22 mouse cellular contexts compared by ENCODE assay signal in the genomic region with DNA sequence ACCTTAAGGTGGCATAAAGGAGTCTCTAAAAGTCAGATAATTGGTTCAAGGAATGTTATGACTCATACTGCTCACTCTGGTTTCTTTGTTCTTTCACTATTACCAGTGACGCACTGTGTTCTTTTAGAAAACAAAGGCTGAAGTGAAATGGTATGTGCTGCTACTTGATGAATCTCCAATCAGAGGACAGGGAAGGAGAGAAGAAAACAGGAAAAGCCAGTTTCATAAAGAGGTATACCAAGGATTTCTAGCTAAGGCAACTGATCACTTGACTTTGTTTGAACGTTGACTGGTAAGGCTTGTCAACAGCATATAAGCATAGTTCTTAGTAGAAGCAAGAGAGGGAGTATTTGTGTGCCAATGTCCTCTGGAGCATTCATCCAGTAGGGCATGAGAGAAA. TPM values are rescaled to one million over a fixed set of nuclear protein-coding genes. Genes with fewer than 3 reads are reported as not detected.
DNase-seq lines count a peak whose midpoint lies in the region; ATAC-seq and TF ChIP-seq lines count a peak whose summit lies in the region.
"Had no signal": no experiment of that assay in that cellular context is flagged by ENCODE, and none has a peak within 500 bp of the region (broad histone marks: within the 10 kb centered on the region; RNA-seq: fewer than 3 reads in every experiment).

No protein-coding gene starts in this region.

- no peaks in the 10 kb centered on the region for H3K9me3 ChIP-seq in lung, embryonic 16.5 days (ENCODE audit: control insufficient read depth, low read length)
- no peaks in the 10 kb centered on the region for H3K9me3 ChIP-seq in midbrain, embryonic 11.5 days (ENCODE audit: control insufficient read depth, low read length)
- H3K9me3 ChIP-seq: forebrain, embryonic 15.5 days; G1E; heart, embryonic 15.5 days; hindbrain, embryonic 13.5 days had no signal

- no peak overlapping the region for H3K9ac ChIP-seq in lung, embryonic 16.5 days (ENCODE audit: low read length)
- no peak overlapping the region for H3K9ac ChIP-seq in midbrain, embryonic 11.5 days (ENCODE audit: low read length)
- H3K9ac ChIP-seq: forebrain, embryonic 15.5 days; heart, embryonic 15.5 days; hindbrain, embryonic 13.5 days had no signal

- no peak overlapping the region for H3K4me2 ChIP-seq in lung, embryonic 16.5 days (ENCODE audit: low read depth, low read length)
- peak overlapping the region; percentile 2 for H3K4me2 ChIP-seq in myocyte (ENCODE audit: low read depth)
- H3K4me2 ChIP-seq in midbrain, embryonic 11.5 days: no peak overlapping the region
- H3K4me2 ChIP-seq: forebrain, embryonic 15.5 days; heart, embryonic 11.5 days; heart, embryonic 15.5 days; hindbrain, embryonic 13.5 days had no signal

- no peaks in the 10 kb centered on the region for H3K27me3 ChIP-seq in lung, embryonic 16.5 days (ENCODE audit: control insufficient read depth, insufficient read depth, low read depth, low read length)
- H3K27me3 ChIP-seq in C2C12 (ENCODE audit: control insufficient read depth, insufficient read depth, insufficient read length): no peaks in the 10 kb centered on the region
- no peaks in the 10 kb centered on the region for H3K27me3 ChIP-seq in myocyte (ENCODE audit: control insufficient read depth, insufficient read depth, insufficient read length)
- no peaks in the 10 kb centered on the region for H3K27me3 ChIP-seq in midbrain, embryonic 11.5 days (ENCODE audit: control insufficient read depth, insufficient read depth, low read length)
- H3K27me3 ChIP-seq: forebrain, embryonic 15.5 days; heart, embryonic 15.5 days; hindbrain, embryonic 13.5 days; Patski had no signal

- no peak for TF ChIP-seq CTCF in C2C12 (IDR thresholded peaks at IDR 0.05; ENCODE audit: control insufficient read depth, insufficient read depth, insufficient read length)

- WGBS in lung, embryonic 16.5 days: 56% methylated on average over 2 of the region's 2 CpGs
- WGBS in midbrain, embryonic 11.5 days: 76% methylated on average over 2 of the region's 2 CpGs

- TF ChIP-seq POLR2A in myocyte (IDR thresholded peaks at IDR 0.05; ENCODE audit: insufficient read length, low read depth): no peak

- no peak overlapping the region for H3K4me3 ChIP-seq in lung, embryonic 16.5 days (ENCODE audit: low read length)
- H3K4me3 ChIP-seq in C2C12 (ENCODE audit: insufficient read depth, poor library complexity, severe bottlenecking) (no peak overlapping the region), myocyte (no peak overlapping the region)
- H3K4me3 ChIP-seq in midbrain, embryonic 11.5 days (ENCODE audit: low read depth, low read length): no peak overlapping the region
- H3K4me3 ChIP-seq: forebrain, embryonic 15.5 days; heart, embryonic 15.5 days; hindbrain, embryonic 13.5 days had no signal

- DNase-seq in lung, postnatal 25 days (ENCODE audit: low spot score): no peak
- no peak for DNase-seq in midbrain, embryonic 11.5 days (ENCODE audit: low spot score, missing footprints)
- DNase-seq in adrenal gland, postnatal 14 days: no peak
- DNase-seq: adrenal gland, adult 2 months; adrenal gland, postnatal 36 days; cerebellum, adult 2 months; cerebellum, postnatal 10 days; heart, adult 18-20 months; heart, postnatal 14 days had no signal

- no peaks in the 10 kb centered on the region for H3K79me3 ChIP-seq in C2C12 (ENCODE audit: low read depth)

- H3K36me3 ChIP-seq in lung, embryonic 16.5 days (ENCODE audit: control insufficient read depth, insufficient read depth, low read length): no peaks in the 10 kb centered on the region
- H3K36me3 ChIP-seq in C2C12 (ENCODE audit: control insufficient read depth, insufficient read depth): no peaks in the 10 kb centered on the region
- H3K36me3 ChIP-seq in myocyte (ENCODE audit: control insufficient read depth, insufficient read depth): no peaks in the 10 kb centered on the region
- no peaks in the 10 kb centered on the region for H3K36me3 ChIP-seq in midbrain, embryonic 11.5 days (ENCODE audit: control insufficient read depth, insufficient read depth, low read length)
- H3K36me3 ChIP-seq: forebrain, embryonic 15.5 days; G1E; heart, embryonic 15.5 days; hindbrain, embryonic 13.5 days had no signal

- no peaks in the 10 kb centered on the region for H3K79me2 ChIP-seq in C2C12 (ENCODE audit: control insufficient read depth, insufficient read depth)
- H3K79me2 ChIP-seq in myocyte (ENCODE audit: control insufficient read depth, insufficient read depth): no peaks in the 10 kb centered on the region

- no peak overlapping the region for H3K27ac ChIP-seq in lung, embryonic 16.5 days (ENCODE audit: low read length)
- no peak overlapping the region for H3K27ac ChIP-seq in midbrain, embryonic 11.5 days (ENCODE audit: low read depth, low read length)
- H3K27ac ChIP-seq: forebrain, embryonic 15.5 days; heart, embryonic 15.5 days; hindbrain, embryonic 13.5 days; hindbrain, postnatal 0 days had no signal

- H3K4me1 ChIP-seq in lung, embryonic 16.5 days (replicated peaks; ENCODE audit: control insufficient read depth, insufficient read depth, low read length): no peaks in the 10 kb centered on the region
- H3K4me1 ChIP-seq in midbrain, embryonic 11.5 days (ENCODE audit: control insufficient read depth, insufficient read depth, low read length): no peaks in the 10 kb centered on the region
- H3K4me1 ChIP-seq: forebrain, embryonic 15.5 days; hindbrain, embryonic 13.5 days had no signal

- H3ac ChIP-seq in C2C12 (ENCODE audit: control insufficient read depth, insufficient read length, low read depth) (no peak overlapping the region), myocyte (ENCODE audit: control insufficient read depth, insufficient read length) (no peak overlapping the region)

- peak; percentile 38; the same call in 1 of the 2 replicates for ATAC-seq in lung, embryonic 16.5 days (ENCODE audit: low read depth)
- no peak for ATAC-seq in midbrain, embryonic 11.5 days (ENCODE audit: low FRiP score)
- ATAC-seq: CD4-positive, CD25-positive, alpha-beta regulatory T cell, adult 4 months; forebrain, embryonic 15.5 days; hindbrain, postnatal 0 days; Patski had no signal

TF ChIP-seq in C2C12, 6 proteins besides CTCF, POLR2A, EP300 and RAD21:
- TF ChIP-seq FOSL1 (IDR thresholded peaks at IDR 0.05; ENCODE audit: insufficient read depth, low read length, poor library complexity, severe bottlenecking) (peak; percentile 25), CEBPB (IDR thresholded peaks at IDR 0.05; ENCODE audit: low read depth) (no peak)

TF ChIP-seq in myocyte, 11 proteins besides CTCF, POLR2A, EP300 and RAD21:
- TF ChIP-seq E2F4 (IDR thresholded peaks at IDR 0.05; ENCODE audit: insufficient read depth) (no peak), REST (IDR thresholded peaks at IDR 0.05; ENCODE audit: insufficient read depth, insufficient read length) (no peak), CEBPB (IDR thresholded peaks at IDR 0.05; ENCODE audit: insufficient read depth, poor library complexity, severe bottlenecking) (no peak), USF1 (IDR thresholded peaks at IDR 0.05; ENCODE audit: low read depth) (no peak), TCF12 (IDR thresholded peaks at IDR 0.05; ENCODE audit: insufficient read depth, poor library complexity, severe bottlenecking) (no peak), SRF (IDR thresholded peaks at IDR 0.05; ENCODE audit: control insufficient read depth, insufficient read length, low read depth) (no peak), MYOG (IDR thresholded peaks at IDR 0.05; ENCODE audit: control insufficient read depth in 1 of 3, insufficient read depth in 1 of 3, insufficient read length in 2 of 3, low read depth in 2 of 3) (no peak), TCF3 (IDR thresholded peaks at IDR 0.05; ENCODE audit: insufficient read length, low read depth) (no peak)

RNA-seq across cellular contexts. Expression of a gene that starts 57.6 kb away (rescaled TPM):
- 0.21 and 0.33 TPM in 2 replicates for polyA plus RNA-seq in lung, embryonic 16.5 days (2015; fragmentation: Nextera tagmentation; extraction: Ambion mirVana)
- polyA plus RNA-seq in C2C12 (2012; fragmentation: generic; extraction: Trizol) (0.01 TPM), myocyte (2012; fragmentation: generic; extraction: Trizol) (0.02 TPM)
- polyA plus RNA-seq in midbrain, embryonic 11.5 days (2014; fragmentation: Nextera tagmentation; extraction: Ambion mirVana): 0.80 and 1.1 TPM in 2 replicates
- total RNA-seq in adrenal gland, postnatal 14 days (2021): 0.22 and 0.30 TPM in 2 replicates
- total RNA-seq: gastrocnemius, adult 8-10 months; hematopoietic stem cell, adult 5-6 weeks had no signal
- polyA plus RNA-seq: adrenal gland, adult 2 months; CD4-positive, CD25-positive, alpha-beta regulatory T cell, adult 4 months; G1E; Patski had no signal
